In the genomic region with DNA sequence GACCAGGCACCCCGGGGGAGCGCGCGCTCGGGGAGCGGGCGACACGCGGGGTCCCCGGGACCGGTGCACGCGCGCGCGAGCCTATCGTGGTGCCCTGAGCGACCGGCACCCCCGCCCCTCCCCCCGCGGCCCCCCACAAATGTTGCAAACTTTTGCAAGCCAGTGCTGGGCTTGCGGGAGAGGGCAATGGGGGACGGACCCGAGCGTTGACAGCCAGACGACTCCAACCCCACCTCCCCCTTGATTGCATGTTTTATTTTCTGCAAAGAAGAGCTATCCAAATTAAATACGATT, we compare ENCODE assay signal across 8 mouse cellular contexts. TPM values are rescaled to one million over a fixed set of nuclear protein-coding genes. Genes with fewer than 3 reads are reported as not detected.
DNase-seq lines count a peak whose midpoint lies in the region; ATAC-seq and TF ChIP-seq lines count a peak whose summit lies in the region.

No protein-coding gene starts in this region.

- no peaks in the 10 kb centered on the region for H3K4me1 ChIP-seq in heart, postnatal 0 days (ENCODE audit: control insufficient read depth, insufficient read depth)
- H3K4me1 ChIP-seq in hindbrain, embryonic 10.5 days (replicated peaks), result peaks cover 23% of the 10 kb centered on the region

- DNase-seq in heart, postnatal 0 days (ENCODE audit: low spot score), result no peak
- DNase-seq in heart, adult 9 months (ENCODE audit: low spot score in 2 of 2), result no peak
- DNase-seq in brain, adult 2 months (ENCODE audit: low read depth, low spot score), result peak; percentile 20
- no peak for DNase-seq in hindbrain, embryonic 10.5 days (ENCODE audit: low spot score)
- peak; percentile 38 for DNase-seq in lung, postnatal 10 days
- no peak for DNase-seq in frontal cortex, postnatal 10 days (ENCODE audit: low spot score in 2 of 2)
- DNase-seq in embryo, embryonic 10.5 days (ENCODE audit: low spot score), result no peak
- no peak for DNase-seq in kidney, postnatal 14 days

- no peaks in the 10 kb centered on the region for H3K27me3 ChIP-seq in heart, postnatal 0 days (ENCODE audit: control insufficient read depth, insufficient read depth, low read length)
- H3K27me3 ChIP-seq in hindbrain, embryonic 10.5 days (ENCODE audit: insufficient read depth, poor library complexity, severe bottlenecking), result peaks cover 22% of the 10 kb centered on the region

- no peak for TF ChIP-seq CTCF in heart, postnatal 0 days (IDR thresholded peaks at IDR 0.05; ENCODE audit: low read depth)

- H3K9ac ChIP-seq in heart, postnatal 0 days (replicated peaks; ENCODE audit: low read depth, low read length), result peak overlapping the region; percentile 74

- no peaks in the 10 kb centered on the region for H3K9me3 ChIP-seq in heart, postnatal 0 days (replicated peaks; ENCODE audit: control insufficient read depth, low read length)
- no peaks in the 10 kb centered on the region for H3K9me3 ChIP-seq in hindbrain, embryonic 10.5 days

- peak; percentile 18; the same call in 1 of the 2 replicates for ATAC-seq in heart, postnatal 0 days (ENCODE audit: insufficient read depth, low read depth)

- peak overlapping the region; percentile 89 for H3K4me3 ChIP-seq in heart, postnatal 0 days (ENCODE audit: low read depth, low read length)
- H3K4me3 ChIP-seq in hindbrain, embryonic 10.5 days, result peak overlapping the region; percentile 86

- 2% methylated on average over 28 of the region's 28 CpGs for WGBS in heart, postnatal 0 days
- 1% methylated on average over 28 of the region's 28 CpGs for WGBS in hindbrain, embryonic 10.5 days

- peak overlapping the region; percentile 84 for H3K27ac ChIP-seq in heart, postnatal 0 days (ENCODE audit: low read depth)
- peak overlapping the region; percentile 96 for H3K27ac ChIP-seq in hindbrain, embryonic 10.5 days

- H3K36me3 ChIP-seq in heart, postnatal 0 days (replicated peaks; ENCODE audit: control insufficient read depth, insufficient read depth, low read length), result no peaks in the 10 kb centered on the region
- H3K36me3 ChIP-seq in hindbrain, embryonic 10.5 days, result no peaks in the 10 kb centered on the region

- no peak for TF ChIP-seq EP300 in heart, postnatal 0 days (IDR thresholded peaks at IDR 0.05; ENCODE audit: low read depth)

- peak overlapping the region; percentile 94 for H3K4me2 ChIP-seq in heart, postnatal 0 days (ENCODE audit: low read depth, low read length)

RNA-seq across cellular contexts. Expression of gene Rora, which starts 0.4 kb away (rescaled TPM):
- 6.2 and 7.9 TPM in 2 replicates for total RNA-seq in heart, postnatal 0 days (2014; rRNA removed; ENCODE audit: low replicate concordance)
- 9.8 and 11.3 TPM in 2 replicates for polyA plus RNA-seq in heart, postnatal 0 days (2015; fragmentation: Nextera tagmentation; extraction: Ambion mirVana)
- 4.2 and 4.8 TPM in 2 replicates for polyA plus RNA-seq in hindbrain, embryonic 10.5 days (2016; fragmentation: Nextera tagmentation; extraction: Ambion mirVana)

Comparison
In these comparisons a context has a peak if more than half of its experiments do, and no peak if none do; other contexts are left out.
1. DNase-seq: peak in brain, adult 2 months (single experiment) and lung, postnatal 10 days (single experiment); none in heart, postnatal 0 days (single experiment), heart, adult 9 months (0 of 2), hindbrain, embryonic 10.5 days (single experiment), frontal cortex, postnatal 10 days (0 of 2), embryo, embryonic 10.5 days (single experiment) and kidney, postnatal 14 days (single experiment).